Mouse (Mus musculus) brain, embryonic 14.5 days (tissue): Measurements from ENCODE around the gene Nckap5.

Experiments used
- CTCF ChIP-seq: fragments of 200-500 bp; IDR thresholded peaks from 2 replicates; pipeline ENCODE4 v1.5.1; 2012; ENCODE audit warnings: inconsistent platforms, mild to moderate bottlenecking, moderate library complexity, borderline replicate concordance; ENCODE audit not compliant: insufficient read depth, insufficient read length; ENCODE audit errors: extremely low read depth
- POLR2A ChIP-seq: fragments of 200-500 bp; IDR thresholded peaks from 2 replicates; pipeline ENCODE4 v1.6.1; 2012; ENCODE audit warnings: mild to moderate bottlenecking, inconsistent platforms, borderline replicate concordance; ENCODE audit not compliant: poor library complexity, insufficient read depth, insufficient read length, severe bottlenecking; ENCODE audit errors: extremely low read depth

GRCm38 (mm10) chr1:126877495-126877894, 46.9 kb upstream of the Nckap5 start:
- TF ChIP-seq CTCF, result no peak
- TF ChIP-seq POLR2A, result no peak
